10 mouse cellular contexts compared by ENCODE assay signal in the genomic region with DNA sequence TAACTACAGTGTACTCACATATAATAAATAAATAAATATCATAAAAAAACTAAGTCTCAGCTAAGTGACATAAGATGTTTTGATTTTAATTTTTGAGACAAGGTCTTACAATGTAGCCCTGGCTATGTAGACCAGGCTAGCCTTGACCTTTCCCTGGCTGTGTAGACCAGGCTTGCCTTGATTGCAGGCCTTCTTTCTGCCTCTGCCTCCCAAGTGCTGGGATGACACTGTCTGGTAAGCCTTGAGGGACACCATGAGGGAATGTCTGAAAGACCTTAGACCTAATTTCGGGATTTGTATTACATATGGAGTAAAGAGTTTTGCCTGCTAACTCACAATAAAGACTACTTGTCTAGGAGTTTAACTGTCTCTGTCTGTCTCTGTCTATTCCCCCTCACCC.
"Had no signal": no experiment of that assay in that cellular context is flagged by ENCODE, and none has a peak within 500 bp of the region (broad histone marks: within the 10 kb centered on the region; RNA-seq: fewer than 3 reads in every experiment).

No protein-coding gene starts in this region.

- H3K9ac ChIP-seq: neural tube, embryonic 13.5 days; neural tube, embryonic 15.5 days; stomach, embryonic 15.5 days had no signal

- H3K4me2 ChIP-seq: neural tube, embryonic 13.5 days; neural tube, embryonic 15.5 days; stomach, embryonic 15.5 days had no signal

- DNase-seq: right cerebral cortex, adult 18-20 months; right cerebral cortex, postnatal 14 days; right cerebral cortex, postnatal 25 days; right cerebral cortex, postnatal 4 days; thymus, adult 18-20 months; thymus, adult 2 months had no signal

- H3K27ac ChIP-seq: neural tube, embryonic 13.5 days; neural tube, embryonic 15.5 days; stomach, postnatal 0 days had no signal

- H3K27me3 ChIP-seq: neural tube, embryonic 13.5 days; neural tube, embryonic 15.5 days; stomach, embryonic 15.5 days had no signal

- H3K9me3 ChIP-seq: neural tube, embryonic 13.5 days; neural tube, embryonic 15.5 days; stomach, embryonic 15.5 days had no signal

- H3K36me3 ChIP-seq: neural tube, embryonic 13.5 days; neural tube, embryonic 15.5 days; stomach, embryonic 15.5 days had no signal

- H3K4me3 ChIP-seq: neural tube, embryonic 13.5 days; neural tube, embryonic 15.5 days; stomach, embryonic 15.5 days had no signal
